Mouse (Mus musculus): ENCODE data around the gene Cped1.
"Not testable (repeated sequence)": the region's sequence is repeated elsewhere in the genome, so short reads cannot be mapped to it uniquely, and the experiment has no call there.

Cped1 gene

DNA sequence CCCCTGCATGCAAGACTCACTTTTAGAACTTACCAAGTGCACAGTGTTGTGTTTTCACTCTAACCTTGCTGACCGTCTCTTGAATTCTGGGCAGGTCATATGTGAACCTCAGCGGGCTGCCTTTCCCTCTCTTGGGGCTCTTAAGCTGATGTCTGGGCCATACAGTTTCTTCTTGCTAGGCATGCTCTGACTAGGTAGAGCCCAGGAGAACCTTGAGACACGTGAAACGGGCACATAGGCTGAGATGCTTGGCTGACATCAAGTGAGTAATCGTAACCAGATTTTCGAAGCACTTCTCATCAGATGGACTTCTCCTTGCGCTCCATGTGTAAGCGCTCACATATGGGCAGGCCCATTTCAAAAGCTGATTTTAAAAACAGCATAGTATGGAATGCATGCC, 237.2 kb downstream of the Cped1 start:
- no peak for DNase-seq (ENCODE audit: low spot score in 2 of 2)

DNA sequence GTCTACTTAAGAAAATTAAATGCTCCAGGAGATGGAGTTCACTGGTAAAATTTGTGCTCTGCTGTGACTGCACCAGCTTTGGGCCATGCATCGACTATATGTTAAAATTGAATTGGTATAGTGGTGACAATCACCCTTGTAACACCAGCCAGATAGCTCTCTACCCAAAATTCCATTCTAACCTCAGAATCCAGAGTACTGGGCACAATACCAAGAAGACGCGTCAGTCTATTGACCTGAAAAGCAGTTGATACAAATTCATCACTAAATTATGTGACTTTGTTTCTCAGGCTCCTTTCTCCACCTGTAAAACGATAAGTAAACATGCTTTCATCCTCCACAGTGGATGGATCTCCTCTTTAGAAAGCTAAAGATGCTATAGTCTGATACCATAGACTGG, 238.6 kb downstream of the Cped1 start:
- no peak for DNase-seq (ENCODE audit: low spot score in 2 of 2)

DNA sequence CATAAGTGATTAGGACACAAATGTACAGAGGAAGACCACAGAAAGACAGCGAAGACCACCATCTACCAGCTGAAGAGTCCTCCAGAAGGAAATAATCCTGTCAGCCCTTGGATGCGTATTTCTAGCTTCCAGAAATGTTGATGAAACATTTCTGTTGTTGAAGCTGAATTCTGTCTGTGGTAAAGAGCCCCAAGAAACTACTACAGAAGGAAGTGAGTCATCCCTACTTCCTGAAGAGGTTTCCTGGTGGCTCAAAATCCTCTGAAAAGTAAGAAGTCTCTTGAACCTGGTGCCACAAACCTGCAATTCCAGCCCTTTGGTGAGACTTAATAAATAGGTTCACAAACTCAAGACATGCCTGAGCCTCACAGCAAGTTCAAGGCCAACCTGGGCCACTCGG, 245.5 kb downstream of the Cped1 start:
- DNase-seq (ENCODE audit: low spot score in 2 of 2): no peak

DNA sequence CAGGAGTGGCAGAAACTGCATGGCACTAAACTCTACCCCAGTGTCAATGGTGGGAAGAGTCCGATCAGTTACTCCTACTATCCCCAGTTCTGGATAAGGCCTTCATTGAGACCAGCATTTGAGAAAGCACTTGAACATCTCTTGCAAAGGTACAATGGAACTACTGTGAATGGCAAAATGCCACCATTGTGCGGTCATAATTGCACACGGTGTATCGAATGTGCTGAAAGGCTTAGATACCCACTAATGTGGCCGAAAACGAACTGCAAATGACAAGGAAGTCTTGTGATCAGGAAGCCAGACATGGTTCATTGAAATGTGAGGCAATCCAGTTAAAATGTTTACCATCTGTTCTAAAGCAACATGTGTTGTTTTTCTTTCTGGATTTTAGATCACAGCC, 247.8 kb downstream of the Cped1 start:
- DNase-seq (ENCODE audit: low spot score in 2 of 2): no peak

DNA sequence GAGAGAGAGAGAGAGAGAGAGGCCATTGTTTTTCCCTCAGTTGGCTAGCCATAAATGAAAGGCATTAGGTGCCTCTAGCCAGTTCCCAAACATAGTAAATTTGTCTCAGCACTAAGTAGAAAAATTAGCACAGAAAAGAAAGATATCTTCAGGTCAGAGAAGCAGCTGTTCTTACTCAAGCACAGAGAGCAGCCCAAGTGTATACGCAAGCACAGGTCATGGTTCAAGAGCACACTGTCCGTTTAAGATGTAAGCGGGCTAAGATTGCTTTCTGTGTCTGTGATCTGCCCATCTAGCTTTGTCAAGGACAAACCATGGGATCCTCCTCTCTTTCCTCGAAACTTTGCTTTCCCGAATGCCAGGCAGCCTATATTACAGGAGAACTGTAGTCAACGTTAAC, 249.4 kb downstream of the Cped1 start:
- no peak for DNase-seq (ENCODE audit: low spot score in 2 of 2)

DNA sequence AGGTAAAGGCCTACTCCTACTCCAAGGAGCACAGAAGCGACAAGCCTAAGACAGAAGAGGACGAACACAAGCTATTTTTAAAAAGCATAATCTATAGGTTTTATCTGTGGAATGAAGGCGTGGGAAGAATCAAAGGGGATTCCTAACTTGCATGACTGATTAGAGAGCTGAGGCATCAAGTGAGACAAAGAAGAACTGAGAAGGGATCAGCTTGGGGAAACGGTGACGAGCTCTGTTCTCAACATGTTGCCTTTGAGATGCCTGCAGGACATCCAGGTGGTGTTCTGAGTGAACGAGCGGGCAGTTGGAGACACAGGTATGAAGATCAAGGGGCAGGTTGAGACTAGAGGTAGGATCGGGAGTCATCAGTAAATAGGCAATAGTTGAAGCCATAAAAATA, 257.6 kb downstream of the Cped1 start:
- DNase-seq (ENCODE audit: low spot score in 2 of 2): no peak

DNA sequence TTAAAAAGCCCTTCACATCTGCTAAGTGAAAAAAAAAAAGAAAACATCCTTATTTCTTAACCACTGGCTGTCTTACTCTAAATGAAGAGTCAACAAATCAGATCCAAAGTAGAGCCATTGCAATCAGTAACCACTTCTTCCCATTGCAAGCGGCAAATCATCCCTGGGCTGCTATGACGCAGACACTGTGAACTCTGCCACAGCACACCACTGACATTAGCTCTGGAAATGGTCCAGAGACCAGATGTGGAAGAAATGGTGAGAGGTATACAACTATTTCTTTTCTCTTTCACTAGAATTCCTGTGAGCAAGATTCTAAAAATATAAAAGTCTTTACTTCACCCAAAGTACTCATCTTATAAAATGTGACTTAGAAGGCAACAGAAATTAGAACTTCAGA, 261.0 kb downstream of the Cped1 start:
- DNase-seq (ENCODE audit: low spot score in 2 of 2): no peak

DNA sequence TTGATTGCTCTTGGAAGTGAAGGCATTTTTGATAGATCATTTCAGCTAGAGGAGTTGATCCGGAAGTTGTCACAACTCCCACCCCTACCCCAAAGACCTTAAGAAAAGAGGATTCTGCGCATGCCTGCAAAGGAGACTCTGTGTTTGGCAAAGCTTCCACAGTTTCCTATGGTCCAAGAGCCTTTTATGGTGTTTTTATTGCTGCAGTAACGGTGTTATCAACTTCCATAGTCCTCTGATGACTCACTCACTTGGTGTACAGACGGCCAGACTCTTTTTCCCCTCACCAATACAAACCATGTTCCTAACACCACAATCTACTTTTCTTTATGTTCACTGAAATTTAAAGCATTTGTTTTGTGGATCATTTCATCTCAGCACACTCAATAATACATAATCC, 273.1 kb downstream of the Cped1 start:
- no peak for DNase-seq (ENCODE audit: low spot score in 2 of 2)

DNA sequence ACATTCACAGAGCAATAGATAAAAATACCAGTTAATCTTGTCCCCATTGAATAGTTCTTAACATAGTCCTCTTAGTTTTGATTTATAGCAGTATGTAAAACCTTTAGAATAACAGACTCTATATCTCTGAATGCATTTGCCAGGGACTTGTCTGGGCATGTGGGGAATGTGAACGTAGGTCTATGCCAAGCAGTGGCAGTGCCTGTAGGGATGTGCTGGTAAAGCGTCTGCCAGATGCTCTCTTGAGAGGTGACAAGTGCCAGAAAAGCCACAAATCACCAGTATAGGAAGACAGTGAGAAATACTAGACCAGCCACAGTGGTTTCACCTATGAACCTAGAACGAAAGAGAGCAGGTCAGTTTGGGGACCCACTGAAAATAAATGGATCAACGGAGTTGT, 276.8 kb downstream of the Cped1 start:
- DNase-seq (ENCODE audit: low spot score in 2 of 2): no peak

DNA sequence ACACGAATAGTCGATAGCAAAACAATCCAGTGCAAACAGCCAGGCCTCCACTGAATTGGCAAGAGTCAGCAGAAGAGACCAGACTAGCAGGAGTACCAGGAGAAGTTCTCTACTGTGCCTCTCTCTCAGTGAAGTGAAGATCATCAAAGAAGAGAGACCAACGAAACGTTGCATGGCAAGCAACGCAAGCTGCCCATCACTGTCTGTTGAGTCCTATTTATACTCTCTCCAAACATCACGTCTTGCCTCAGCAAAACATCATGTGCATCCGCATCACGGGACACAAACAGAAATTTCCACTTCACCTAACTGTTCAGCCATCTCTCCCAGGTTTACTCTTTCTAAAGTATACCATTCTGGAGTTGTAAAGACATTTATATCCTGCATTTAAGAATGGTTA, 278.4 kb downstream of the Cped1 start:
- DNase-seq (ENCODE audit: low spot score in 2 of 2): not testable (repeated sequence)

DNA sequence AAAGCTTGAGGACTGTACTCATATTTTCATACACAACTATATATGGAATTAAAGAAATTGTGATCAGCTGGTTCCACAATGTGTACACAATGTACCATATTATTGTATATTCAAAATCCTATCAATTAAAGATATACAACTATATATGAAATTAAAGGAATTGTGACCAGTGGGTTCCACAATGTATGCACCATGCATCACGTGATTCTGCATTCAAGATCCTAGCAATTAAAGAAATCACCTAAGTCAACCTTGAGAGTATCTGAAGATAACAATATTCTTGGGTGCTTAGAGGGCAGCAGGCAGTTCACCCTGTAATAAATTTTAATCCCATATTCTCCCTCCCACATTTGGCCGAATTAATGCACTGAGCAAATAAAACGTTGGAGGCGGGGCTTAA, 280.3 kb downstream of the Cped1 start:
- no peak for DNase-seq (ENCODE audit: low spot score in 2 of 2)

DNA sequence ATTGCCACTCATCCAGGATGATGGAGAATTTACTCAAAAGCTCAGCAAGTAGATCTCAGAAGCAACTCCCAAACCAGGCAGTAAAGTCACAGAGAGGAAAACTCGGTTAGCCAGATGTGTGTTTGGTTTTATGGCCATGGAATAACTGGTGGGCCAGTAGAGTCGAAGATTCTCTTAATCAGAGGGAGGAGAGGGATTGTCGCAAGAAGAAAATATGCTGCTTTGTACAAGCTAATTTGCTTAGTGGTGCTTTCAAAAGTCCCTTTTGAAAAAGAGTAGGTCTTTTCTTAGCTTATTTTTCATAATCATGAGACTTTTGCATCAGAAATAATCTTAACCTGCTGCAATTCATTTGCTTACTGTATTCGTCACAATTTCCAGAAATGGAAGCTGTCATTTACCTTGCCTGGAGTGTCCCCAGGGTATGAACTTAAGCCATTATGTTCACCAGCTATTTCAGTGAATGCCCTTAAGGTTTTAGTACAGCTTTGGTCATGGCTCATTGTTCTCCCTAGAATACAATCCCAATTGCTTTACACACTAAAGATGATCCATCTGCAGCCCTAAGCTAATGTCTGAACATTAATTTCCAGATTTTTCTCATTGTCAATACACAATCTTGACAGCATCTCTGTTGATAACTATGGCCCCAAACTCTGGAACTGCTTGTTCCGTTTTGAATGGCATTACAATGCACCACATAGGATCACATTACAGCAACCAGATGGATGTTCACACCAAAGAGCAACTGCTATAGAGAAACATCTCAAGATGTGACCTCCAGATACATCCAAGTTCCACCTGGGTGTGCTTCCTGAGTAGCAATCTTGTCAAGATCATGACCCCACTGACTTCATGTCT, 282.3 kb downstream of the Cped1 start:
- DNase-seq (ENCODE audit: low spot score in 2 of 2): no peak

DNA sequence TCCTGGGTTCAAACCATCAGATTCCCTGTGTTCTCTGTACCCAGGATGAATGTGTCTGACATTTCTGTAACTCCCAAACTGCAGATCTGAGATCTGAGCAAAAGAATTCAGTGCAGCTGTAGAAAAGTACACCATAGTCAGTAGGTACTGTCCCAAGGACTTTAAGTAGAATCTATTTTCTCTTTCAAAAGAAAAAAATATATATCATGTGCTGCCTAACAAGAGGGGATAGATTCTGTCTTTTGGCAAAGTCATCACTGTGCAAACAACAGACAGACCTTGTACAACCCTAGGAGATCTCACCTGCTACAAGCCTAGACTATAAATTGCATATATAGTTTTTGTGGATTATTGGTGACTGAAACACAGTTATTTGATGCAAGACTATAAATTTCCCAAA, 283.0 kb downstream of the Cped1 start:
- DNase-seq (ENCODE audit: low spot score in 2 of 2): no peak

DNA sequence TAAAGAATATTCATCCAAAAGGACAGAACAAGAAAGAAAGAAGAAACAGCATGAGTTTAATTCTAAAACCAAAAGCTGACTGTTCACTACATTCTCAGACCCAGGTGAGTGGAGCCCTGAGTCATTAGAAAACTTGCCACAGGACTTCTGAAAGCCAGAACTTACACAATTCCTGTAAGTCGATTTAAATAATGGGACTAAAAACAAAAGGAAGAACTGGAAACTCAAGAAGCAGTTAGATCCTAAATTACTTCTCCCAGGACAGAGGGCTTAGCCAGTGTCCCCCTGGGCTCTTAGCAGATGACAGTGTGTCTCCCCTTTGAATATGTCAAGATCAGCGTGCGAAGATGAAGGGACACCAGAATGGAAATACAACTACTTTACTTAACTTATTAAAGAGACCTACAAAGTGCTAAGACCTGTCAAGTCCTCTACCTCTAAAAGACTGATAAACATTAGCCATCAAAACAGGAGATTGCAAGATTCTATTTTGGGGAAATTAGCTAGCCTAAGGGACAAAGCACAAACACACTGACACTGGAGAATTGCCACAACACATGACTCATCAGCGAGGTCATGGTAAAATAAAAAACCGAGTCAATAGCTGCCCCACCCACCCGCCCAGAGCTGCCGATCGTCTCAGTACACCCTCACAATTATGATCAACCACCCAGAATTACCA, 284.3 kb downstream of the Cped1 start:
- no peak for DNase-seq (ENCODE audit: low spot score in 2 of 2)

DNA sequence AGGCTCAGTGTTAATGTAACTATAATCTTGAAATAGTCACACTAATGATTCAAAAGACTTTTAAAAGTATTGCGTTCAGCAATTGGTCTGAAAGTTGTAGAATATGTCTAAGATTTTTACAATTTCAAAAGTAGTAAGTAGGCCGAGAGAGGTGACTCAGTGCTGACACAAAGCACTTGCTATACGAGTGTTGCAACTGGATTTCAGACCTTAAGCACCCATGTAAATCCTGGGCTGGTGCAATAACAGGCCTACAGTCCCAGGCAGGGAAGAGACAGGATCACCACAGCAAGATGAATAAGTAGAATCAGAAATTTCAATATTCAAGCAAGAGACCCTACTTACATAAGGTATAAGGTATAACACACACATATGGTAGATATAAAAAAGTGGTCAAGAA, 292.2 kb downstream of the Cped1 start:
- no peak for DNase-seq (ENCODE audit: low spot score in 2 of 2)

DNA sequence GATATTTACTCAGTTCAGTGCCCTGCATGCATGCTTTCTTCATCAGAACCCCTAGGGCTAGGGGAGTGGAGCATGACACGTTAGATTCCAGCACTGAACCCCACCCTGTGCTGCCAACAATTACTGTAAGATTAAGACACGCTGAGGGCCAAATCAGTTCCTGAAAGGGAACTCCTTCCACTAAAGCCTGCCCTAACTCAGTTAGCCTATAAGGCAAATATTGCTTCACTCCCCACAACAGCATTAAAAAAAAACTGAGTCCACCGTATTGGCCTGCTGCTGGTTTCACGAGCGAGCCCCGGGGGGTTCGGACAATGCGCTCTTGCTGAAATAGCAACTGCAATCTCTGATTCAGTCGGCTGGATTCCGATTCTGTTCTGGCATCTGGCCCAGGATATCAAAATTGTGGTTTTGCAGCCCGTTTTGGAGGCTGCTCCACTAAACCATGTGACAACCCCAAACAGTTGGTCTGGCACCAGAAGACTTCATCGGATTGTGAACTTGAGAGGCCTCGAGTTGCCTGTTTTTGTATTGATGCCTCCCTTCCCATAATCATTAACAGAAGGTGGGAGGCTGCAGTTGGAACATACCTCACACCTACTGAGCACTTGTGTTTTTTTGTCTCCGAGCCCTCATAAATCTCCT, 294.6 kb downstream of the Cped1 start:
- DNase-seq (ENCODE audit: low spot score in 2 of 2): peak in 1 of 2 experiments; percentile 14

DNA sequence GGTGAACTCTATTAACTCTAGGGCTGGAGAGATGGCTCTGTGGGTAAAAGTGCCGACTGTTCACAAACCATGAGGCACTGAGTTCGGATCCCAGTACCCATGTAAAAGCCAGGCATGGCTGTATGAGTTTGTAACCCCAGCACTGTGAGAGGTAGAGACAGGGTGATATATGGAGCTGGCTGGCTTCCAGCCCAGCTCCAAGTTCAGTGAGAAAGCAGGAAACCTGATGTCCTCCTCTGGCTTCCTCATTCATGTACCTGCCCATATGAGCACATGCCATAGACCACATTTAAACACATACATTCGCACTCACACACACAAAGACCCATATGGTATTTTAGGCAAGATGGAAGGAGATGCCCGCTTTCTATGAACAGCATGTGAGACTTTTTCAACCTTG, 296.7 kb downstream of the Cped1 start:
- no peak for DNase-seq (ENCODE audit: low spot score in 2 of 2)

DNA sequence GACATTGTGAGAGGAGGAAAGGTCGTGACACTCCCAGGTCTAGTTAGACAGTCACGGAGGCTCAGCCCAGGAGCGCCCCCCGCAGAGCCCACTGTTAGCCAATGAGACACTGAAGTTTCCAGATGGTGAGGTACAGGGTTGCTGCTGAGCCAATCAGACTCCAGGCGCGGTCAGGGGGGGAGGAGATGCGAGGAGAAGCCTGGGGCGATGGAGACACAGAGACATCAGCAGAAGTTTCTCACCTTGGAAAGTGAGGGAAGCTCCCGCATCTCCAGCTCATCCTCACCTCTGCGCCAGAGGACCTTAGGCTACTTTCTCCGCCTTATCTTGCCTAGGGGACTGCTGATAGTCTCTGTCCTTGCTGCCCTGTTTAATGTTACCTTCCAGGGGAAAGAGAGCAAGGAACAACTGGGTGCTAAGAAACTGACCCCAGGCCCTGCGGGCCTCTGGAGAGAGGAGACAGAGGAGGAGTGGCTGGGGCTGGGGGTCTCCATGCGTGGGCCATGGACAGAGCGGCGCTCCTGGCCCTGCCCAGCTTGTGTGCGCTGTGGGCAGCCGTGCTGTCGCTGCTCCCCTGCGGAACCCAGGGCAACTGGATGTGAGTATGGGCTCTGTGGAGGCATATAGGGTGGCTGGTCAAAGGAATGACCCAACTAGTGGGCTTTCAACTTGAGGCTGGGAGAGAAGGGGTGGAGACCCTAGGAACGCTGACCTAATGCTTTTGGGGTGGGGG, 302.5 kb downstream of the Cped1 start, which contains the start of gene Wnt16:
Gene Wnt16, plus strand, starts transcription at position 224 of the 733 bp plus-strand sequence.
- peak in 1 of 2 experiments; percentile 17 for DNase-seq (ENCODE audit: low spot score in 2 of 2)

DNA sequence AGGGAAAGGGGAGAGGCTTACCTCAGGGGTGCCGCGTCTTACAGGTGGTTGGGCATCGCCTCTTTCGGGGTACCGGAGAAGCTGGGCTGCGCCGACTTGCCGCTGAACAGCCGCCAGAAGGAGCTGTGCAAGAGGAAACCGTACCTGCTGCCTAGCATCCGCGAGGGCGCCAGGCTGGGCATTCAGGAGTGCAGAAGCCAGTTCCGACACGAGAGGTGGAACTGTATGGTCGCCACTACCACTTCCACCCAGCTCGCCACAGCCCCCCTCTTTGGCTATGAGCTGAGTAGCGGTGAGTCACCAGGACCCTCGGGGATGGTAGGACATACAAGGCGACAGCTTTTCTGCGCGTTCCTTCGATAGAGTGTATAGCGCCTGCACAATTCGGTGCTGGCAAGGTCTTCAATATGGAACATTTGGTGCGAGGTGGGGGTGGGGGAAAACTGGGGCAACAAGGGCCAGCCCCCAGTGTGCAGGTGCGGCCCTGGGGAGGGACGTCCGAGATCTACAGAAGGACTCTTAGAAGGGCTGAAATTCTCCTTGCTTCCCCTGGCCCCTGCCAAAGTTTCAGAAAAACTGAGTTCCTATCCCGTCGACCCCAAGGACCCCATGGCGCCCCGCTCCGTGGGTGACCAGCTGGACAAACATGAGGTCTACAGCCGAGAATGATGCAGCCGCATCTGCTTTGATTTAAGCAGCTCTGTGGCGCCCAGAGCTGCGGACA, 303.2 kb downstream of the Cped1 start:
- DNase-seq (ENCODE audit: low spot score in 2 of 2): no peak

DNA sequence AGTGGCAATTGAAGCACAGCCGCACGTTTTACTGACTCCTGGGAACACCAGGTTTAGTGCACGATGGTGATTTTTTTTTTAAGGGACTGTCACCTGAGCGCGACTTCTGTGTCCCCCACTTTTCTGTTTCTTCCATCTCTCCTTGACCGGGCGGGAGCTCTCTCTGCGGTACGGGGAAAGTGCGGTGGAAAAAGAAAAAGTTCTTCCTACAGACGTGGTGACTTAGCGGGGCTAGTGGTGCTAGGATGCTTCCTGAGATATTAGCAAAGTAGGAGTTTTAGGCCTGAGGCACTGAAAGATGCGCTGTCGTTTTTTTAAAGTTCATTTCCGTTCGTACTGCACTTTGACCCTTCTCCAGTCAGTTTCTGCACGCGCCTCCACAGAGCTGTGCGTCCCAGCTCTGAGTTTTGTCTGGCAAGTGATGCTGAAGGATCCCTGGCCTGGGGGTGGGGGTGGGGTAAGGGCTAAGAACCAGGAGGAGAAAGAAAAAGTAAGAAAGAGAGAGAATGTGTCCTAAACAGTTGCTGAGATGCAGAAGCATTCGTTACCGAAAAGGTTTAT, 303.8 kb downstream of the Cped1 start:
- DNase-seq (ENCODE audit: low spot score in 2 of 2): no peak

DNA sequence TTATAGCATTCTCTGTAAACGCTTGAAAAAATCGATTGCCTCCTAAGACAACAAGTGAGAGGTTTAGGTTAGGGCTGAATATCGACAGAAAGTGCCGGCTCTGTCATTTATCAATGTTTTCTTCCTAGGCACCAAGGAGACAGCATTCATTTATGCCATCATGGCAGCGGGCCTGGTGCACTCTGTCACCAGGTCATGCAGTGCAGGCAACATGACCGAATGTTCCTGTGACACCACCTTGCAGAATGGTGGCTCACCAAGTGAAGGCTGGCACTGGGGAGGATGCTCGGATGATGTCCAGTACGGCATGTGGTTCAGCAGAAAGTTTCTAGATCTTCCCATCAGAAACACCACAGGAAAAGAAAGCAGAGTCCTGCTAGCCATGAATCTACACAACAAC, 305.1 kb downstream of the Cped1 start:
- no peak for DNase-seq (ENCODE audit: low spot score in 2 of 2)

Data from left cerebral cortex, adult 9 months (tissue).